Mouse (Mus musculus): Measurements from ENCODE around the gene Rab1a. TPM values are rescaled to one million over a fixed set of nuclear protein-coding genes. Genes with fewer than 3 reads are reported as not detected.
"Not testable (repeated sequence)": the region's sequence is repeated elsewhere in the genome, so short reads cannot be mapped to it uniquely, and the experiment has no call there.

Gene Rab1a
- total RNA-seq, 4 experiments from 2014 or later, result 116 to 134 (median 127) TPM

- DNase-seq (ENCODE audit: low spot score), result no peak
Measured at GRCm38 (mm10) chr11:20217227-20217626, 16.0 kb downstream of the Rab1a start.

GRCm38 (mm10) chr11:20221671-20222070 lies 20.4 kb downstream of the Rab1a start:
- DNase-seq (ENCODE audit: low spot score), result not testable (repeated sequence)

- DNase-seq (ENCODE audit: low spot score), result no peak
Measured at GRCm38 (mm10) chr11:20224196-20224595, 23.0 kb downstream of the Rab1a start.

DNA sequence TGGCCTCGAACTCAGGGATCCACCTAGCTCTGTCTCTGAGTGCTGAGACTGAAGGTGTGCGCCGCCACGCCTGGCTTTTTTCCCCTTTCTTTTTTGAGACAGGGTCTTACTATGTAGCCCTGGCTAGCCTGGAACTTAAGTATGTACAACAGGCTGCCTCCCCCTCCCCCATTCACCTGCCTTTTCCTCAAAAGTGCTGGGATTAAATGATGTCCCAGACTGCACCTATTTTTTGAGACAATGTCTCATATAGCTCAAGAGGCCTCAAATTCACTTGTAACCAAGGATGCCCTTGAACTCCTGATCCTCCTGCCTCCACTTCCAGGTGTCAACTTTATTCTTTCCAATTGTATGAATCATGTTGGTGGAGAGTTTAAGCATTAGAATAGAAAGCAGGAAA lies 24.7 kb downstream of the Rab1a start:
- DNase-seq (ENCODE audit: low spot score), result no peak

GRCm38 (mm10) chr11:20228666-20229065 lies 27.4 kb downstream of the Rab1a start:
- DNase-seq (ENCODE audit: low spot score), result no peak

DNA sequence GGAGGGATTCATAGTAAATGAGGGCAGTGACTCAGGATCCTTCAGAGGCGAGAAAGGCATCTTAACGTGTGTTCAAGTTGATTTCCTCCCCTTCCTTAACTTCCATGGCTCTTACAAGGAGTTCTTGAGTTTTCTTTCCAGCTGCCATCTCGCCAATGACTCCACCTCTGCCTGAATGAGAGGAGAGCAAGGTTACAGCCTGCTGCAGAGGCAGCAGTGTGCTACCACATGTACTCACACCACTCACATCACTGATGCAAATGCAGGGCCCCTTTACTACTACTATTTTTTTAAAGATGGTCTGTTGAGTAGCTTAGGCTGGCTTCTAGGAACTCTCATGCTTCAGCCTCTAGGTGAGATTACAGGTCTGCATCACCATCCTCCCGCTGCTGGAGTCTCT lies 28.1 kb downstream of the Rab1a start:
- no peak for DNase-seq (ENCODE audit: low spot score)

- no peak for DNase-seq (ENCODE audit: low spot score)
Measured at GRCm38 (mm10) chr11:20230286-20230685, 29.1 kb downstream of the Rab1a start.

GRCm38 (mm10) chr11:20231128-20231878 lies 30.1 kb downstream of the Rab1a start:
- peak; percentile 89 for DNase-seq (ENCODE audit: low spot score)

DNA sequence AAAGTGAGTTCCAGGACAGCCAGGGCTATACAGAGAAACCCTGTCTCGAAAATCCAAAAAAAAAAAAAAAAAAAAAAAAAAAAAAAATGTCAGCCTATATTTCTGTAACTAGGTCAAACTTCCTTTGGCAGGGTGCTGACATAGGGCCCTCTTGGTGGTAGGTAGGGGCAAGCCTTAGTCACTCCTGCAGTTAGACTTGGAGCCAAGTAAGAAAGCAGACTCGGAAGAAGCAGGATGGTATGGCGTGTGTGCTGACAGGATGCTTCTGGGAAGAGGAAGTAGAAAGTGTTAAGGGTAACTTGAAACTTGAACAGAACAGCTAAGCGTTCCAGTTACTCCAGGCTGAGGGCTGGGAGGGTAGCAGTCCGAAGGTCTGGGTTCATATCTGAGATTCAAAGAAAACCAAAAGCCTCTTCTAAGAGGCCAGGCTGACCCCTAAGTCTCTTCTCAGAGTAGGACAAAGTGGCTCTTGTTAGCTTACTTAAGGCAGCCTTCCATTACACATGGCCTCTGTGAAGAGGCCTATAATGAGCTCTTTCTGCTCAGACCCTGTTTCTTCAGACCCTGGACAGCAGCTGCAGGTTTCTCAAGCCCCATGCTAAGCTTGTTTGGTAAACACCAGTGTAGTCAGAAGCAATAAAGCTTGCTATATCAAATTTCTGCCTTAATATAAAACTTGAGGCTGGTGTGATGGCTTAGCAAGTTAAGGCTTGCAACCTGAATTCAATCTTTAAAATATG lies 31.0 kb downstream of the Rab1a start:
- no peak for DNase-seq (ENCODE audit: low spot score)

DNA sequence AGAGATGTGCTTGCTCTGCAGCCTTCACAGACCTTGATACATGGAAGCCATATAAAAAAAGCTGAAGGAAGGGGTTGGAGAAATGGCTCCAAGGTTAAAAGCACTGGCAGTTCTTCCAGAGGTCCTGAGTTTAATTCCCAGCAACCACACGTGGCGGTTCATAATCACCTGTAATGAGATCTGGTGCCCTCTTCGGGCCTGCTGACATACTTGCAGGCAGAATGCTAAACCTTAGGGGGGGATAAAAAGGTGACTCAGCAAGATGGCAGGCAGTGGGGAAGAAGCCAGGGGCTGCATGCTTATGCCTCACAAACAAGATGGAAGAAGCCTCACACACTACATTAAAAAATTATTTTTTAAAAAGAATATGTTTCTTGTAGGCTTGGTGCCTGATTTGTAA lies 33.0 kb downstream of the Rab1a start:
- DNase-seq (ENCODE audit: low spot score), result no peak

DNA sequence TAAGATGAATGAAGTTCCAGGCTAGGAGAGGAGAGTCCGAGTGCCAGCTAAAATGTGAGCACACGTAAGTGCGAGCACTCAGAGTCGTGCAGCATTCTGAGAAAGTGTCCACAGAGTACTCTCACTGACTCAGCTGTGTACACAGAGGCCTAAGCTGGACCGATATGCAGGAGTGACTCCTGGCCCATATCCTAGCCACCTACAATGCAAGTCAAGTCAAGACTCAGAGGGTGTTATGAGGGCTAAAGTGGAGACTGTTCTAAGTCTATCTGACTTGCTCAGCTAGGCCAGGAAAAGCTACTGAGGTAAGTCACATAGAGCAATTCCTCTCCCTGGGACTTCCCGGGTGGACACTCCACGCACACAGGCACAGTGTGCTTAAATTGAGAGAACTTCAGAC lies 35.8 kb downstream of the Rab1a start:
- DNase-seq (ENCODE audit: low spot score), result no peak

GRCm38 (mm10) chr11:20237976-20238375 lies 36.7 kb downstream of the Rab1a start:
- DNase-seq (ENCODE audit: low spot score), result no peak

DNA sequence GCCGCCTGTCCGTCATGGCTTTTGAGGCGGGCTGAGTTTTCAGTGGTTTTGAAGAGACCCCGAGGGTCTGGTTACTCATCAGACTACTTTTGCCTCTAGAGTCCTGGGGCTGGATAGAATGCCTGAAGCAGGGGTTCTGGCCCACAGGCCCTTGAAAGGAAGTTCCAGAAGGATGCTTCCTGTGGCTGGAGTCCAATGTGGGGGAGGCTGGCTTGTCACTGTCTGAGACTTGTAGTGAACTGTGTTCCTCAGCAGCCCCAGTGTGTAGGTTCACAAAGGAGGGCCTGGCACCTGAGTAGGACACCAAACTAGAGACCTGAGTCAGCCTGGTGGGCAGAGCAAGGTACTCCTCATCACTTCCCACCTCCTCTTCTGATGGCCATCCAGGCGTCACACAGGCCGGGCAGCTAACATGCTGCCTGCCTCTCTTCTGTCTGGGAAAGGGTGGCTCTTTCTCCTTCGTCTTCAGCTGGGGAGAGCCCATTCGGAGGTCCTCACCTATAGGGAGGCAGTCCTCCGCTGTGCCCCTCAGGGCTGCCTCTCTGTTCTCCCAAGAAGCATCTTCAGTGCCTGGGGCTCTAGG lies 38.1 kb downstream of the Rab1a start:
- peak; percentile 38 for DNase-seq (ENCODE audit: low spot score)

DNA sequence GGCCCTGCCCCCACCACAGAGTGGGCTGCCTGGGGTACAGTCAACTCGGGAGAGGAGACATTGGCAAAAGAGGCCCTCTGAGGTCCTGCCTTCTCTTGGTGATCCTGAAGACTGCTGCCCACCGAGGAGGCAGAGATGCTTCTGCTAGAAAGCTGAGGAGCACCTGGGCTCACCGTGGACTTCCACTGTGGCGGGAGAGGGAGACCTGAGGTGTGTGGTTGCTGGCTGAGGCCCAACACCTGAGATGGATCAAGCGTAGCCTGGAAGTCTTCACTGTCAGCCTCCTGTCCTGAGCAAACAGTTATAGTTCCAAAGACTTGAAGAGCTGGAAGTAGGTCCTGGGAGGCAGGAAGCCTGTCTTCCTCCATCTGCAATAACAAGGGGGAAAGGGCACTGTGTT lies 39.1 kb downstream of the Rab1a start:
- no peak for DNase-seq (ENCODE audit: low spot score)

- DNase-seq (ENCODE audit: low spot score), result no peak
Measured at GRCm38 (mm10) chr11:20241311-20241710, 40.1 kb downstream of the Rab1a start.

- no peak for DNase-seq (ENCODE audit: low spot score)
Measured at GRCm38 (mm10) chr11:20242366-20243056, 41.3 kb downstream of the Rab1a start.

DNA sequence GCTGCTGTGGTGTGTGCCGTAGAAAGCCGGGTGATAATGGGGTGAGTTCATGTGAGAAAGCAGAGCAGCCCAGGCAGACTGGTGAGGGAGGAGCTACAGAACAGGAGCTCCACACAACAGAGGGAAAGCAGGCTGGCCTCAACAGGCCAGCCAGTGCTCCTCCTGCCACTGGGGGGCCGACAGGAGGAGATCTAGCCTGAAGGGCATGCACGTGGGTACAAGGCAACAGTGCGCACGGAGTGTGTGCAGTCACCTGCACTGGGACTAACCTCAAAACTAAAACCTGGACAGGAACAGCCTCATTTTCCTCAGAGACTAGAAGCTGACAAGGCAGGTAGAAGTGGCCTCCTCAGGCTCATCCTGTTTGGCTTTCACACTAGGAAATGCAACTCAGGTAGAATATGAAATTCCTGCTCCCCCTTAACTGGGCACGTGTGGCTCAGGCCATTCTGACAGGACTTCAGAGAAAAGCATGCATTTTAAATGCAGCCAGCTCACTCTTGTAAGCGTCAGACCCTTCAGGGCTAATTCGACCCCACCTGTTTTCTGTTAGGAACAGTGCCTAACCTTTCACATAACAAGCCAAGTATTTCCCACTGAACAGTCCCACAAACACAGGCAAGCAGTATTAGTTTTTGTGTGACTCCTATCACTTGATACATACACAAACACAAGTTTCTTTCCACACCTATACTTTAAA lies 42.1 kb downstream of the Rab1a start:
- no peak for DNase-seq (ENCODE audit: low spot score)

DNA sequence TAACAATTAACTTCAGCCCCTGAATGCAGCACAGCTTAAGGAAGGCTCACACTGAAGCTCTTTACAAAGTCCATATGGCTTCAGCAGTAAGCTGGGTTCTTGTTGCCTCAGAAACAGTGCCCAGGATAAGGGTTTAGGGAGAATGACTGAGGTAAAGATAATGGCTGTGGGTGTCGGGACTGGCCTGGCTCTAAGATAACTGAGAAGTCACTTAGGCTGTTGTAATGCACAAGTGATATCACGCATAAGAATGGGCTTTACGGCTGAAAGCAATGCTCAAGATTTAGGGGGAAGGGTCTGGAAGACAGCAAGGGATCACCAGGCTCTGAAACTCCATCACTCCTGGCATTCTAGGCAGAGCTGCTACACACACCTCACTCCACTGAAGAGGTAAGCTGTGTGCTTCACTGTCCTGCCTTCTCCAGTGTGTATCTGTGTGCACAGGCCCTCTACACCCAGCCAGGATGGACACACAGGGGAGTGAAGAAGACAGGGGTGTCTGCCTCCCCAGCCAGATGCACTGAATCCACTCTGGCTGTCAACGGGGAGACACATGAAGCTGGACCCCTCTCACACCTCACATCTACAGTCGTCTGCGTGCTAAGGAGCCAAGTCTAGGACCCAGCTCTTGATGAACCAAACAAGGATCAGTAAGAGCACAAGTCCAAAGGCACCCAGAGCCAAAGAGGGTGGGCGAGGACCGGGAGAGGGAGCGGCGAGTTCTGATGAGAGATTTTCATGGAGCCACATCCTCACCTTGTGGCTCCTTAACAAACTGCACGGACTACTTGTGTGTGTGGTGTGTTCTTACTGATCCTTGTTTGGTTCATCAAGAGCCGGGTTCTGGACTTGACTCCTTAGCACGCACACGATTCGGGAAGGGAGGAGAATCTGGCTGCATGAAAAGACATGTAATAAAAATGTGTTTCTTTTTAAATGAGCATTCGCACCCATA lies 43.4 kb downstream of the Rab1a start:
- no peak for DNase-seq (ENCODE audit: low spot score)

DNA sequence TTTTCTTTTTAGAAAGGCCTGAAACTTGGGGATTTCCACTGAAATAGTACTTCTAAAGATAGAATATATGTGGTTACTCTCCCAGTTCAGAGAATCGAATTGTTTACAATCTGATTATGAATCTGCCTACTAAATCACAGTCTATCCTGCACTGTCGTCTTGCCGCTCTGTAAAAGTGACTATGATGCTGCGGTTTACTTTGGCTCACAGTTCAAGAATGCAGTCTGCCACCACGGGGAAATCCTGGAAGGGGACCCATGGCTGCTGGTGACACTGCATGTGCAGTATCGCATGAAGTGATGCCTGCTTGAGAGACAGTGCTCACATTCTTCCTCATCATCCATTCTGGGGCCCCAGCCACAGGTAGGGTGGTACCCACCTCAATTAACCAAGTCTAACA lies 44.1 kb downstream of the Rab1a start:
- DNase-seq (ENCODE audit: low spot score), result no peak

DNA sequence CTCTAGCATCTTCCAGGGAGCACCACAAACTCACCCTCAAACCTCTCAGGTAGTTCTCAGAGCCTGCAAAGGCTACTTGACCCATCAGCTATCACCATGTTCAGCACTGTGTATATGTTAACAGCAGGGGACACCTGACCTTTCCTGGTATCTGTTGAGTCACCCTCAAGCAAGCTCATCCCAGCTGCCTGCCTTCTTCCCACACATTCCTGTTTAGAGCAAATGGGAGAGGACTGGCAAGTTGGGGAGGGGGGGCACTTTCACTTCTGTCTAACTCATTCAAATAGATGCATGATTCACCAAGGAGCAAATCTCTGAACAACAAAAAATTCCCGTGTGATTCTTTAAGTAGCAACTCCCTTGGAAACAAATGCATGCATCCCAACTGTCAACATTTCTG lies 45.4 kb downstream of the Rab1a start:
- no peak for DNase-seq (ENCODE audit: low spot score)
